Mouse (Mus musculus): ENCODE results near the gene Fam234b. TPM values are rescaled to one million over a fixed set of nuclear protein-coding genes. Genes with fewer than 3 reads are reported as not detected.

Fam234b gene
- polyA plus RNA-seq, 1 experiment: 0.95 TPM

DNA sequence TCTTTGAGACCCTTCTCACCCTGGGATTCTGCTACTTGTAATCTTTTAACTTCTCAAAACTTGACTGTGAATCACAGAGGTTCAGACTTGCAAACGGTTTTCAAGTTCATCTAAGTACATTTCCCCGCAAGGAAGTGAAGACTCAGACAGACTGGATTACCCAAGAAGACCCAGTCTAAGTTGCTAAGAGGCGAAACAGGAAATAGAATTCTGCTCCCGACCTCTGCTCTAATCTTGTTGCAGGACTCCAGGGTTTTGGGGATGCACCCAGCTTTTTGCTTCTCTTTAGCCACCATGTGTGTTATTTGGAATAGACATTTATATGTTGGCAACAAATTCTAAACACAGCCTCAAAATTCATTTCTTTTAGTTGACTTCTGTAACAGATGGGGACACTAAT lies 36.4 kb upstream of the Fam234b start:
- H3K9me3 ChIP-seq (ENCODE audit: control insufficient read depth, low read length): no peaks in the 10 kb centered on the region
- TF ChIP-seq GATA1 (IDR thresholded peaks at IDR 0.05; ENCODE audit: low read length): no peak
- TF ChIP-seq TAL1 (IDR thresholded peaks at IDR 0.05; ENCODE audit: low read length): no peak
- H3K27me3 ChIP-seq (ENCODE audit: control insufficient read depth): no peaks in the 10 kb centered on the region
- H3K36me3 ChIP-seq (ENCODE audit: control insufficient read depth): peaks cover 92% of the 10 kb centered on the region
- peaks cover 70% of the 10 kb centered on the region for H3K4me1 ChIP-seq (ENCODE audit: control insufficient read depth)
- H3K4me3 ChIP-seq (replicated peaks): no peak overlapping the region

DNA sequence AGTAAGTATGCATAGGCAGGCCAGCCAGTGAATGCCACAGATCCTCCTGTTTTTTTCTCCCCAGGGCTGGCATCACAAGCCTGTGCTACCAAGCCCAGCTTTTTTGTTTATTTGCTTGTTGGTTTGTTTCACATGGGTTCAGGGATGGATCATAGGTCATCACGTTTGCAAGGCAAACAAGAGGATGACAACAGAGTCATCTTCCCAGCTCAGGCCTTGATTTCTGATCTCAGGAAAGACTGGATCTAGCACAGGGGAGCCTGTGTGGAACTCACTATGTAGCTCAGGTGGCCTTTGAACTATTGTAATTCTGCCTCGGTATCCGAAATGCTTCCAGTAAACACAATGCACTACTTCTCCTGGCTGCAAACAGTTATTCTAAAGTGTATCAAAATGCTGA lies 35.5 kb upstream of the Fam234b start:
- peaks cover 68% of the 10 kb centered on the region for H3K4me1 ChIP-seq (ENCODE audit: control insufficient read depth)

DNA sequence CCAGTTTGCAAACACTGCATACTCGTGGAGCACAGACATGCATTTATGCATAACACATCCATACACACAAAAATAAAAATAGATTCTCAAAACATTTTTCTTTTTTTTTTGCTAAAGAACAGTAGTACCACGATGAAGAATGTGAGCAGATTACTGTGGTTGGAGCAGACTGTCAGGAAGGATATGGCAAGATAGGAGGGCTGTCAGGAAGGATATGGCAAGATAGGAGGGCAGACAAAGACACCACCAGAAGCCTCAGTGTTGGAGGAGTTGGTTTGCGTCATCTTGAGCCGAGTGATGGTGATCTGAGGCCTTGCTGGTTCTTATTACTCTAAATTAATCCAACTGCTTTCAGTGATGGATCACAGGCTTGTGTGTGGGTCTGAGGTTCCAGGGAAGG lies 34.9 kb upstream of the Fam234b start:
- TF ChIP-seq GATA1 (IDR thresholded peaks at IDR 0.05; ENCODE audit: low read length): no peak
- Histone ChIP-seq H3K4me3 (replicated peaks) (peak overlapping the region; percentile 27), H3K4me1 (ENCODE audit: control insufficient read depth) (peaks cover 65% of the 10 kb centered on the region), H3K36me3 (ENCODE audit: control insufficient read depth) (peaks cover 87% of the 10 kb centered on the region), H3K9me3 (ENCODE audit: control insufficient read depth, low read length) (no peaks in the 10 kb centered on the region), H3K27me3 (ENCODE audit: control insufficient read depth) (no peaks in the 10 kb centered on the region)

More for the DNA sequence above, 35.5 kb upstream of the Fam234b start:
- peaks cover 91% of the 10 kb centered on the region for H3K36me3 ChIP-seq (ENCODE audit: control insufficient read depth)
- no peaks in the 10 kb centered on the region for H3K9me3 ChIP-seq (ENCODE audit: control insufficient read depth, low read length)
- H3K4me3 ChIP-seq (replicated peaks): peak overlapping the region; percentile 27
- TF ChIP-seq GATA1 (IDR thresholded peaks at IDR 0.05; ENCODE audit: low read length): no peak
- no peak for TF ChIP-seq TAL1 (IDR thresholded peaks at IDR 0.05; ENCODE audit: low read length)
- no peaks in the 10 kb centered on the region for H3K27me3 ChIP-seq (ENCODE audit: control insufficient read depth)

DNA sequence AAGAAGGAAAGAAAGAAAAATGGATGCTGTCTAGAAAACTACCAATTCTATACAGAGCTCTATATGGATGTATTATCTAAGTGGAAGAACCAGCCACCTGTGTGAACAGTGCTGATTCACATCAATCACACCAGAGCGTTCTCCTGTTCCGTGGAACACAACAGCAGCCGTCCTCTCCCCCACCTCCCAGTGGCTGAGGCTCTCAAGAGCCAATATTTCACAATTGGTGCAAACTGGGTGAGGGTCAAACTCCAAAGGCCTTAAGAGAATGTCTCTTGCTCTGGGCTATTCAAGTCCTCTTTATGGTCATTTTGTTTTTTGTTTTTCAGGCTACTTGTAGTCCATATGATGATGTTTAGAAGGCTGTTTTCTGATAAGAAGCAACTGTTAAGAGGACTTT lies 32.6 kb upstream of the Fam234b start:
- peaks cover 64% of the 10 kb centered on the region for H3K36me3 ChIP-seq (ENCODE audit: control insufficient read depth)
- peak overlapping the region; percentile 100 for H3K4me3 ChIP-seq (replicated peaks)
- peaks cover 71% of the 10 kb centered on the region for H3K4me1 ChIP-seq (ENCODE audit: control insufficient read depth)
- TF ChIP-seq TAL1 (IDR thresholded peaks at IDR 0.05; ENCODE audit: low read length) (no peak), GATA1 (IDR thresholded peaks at IDR 0.05; ENCODE audit: low read length) (no peak)
- no peaks in the 10 kb centered on the region for H3K9me3 ChIP-seq (ENCODE audit: control insufficient read depth, low read length)
- no peaks in the 10 kb centered on the region for H3K27me3 ChIP-seq (ENCODE audit: control insufficient read depth)

DNA sequence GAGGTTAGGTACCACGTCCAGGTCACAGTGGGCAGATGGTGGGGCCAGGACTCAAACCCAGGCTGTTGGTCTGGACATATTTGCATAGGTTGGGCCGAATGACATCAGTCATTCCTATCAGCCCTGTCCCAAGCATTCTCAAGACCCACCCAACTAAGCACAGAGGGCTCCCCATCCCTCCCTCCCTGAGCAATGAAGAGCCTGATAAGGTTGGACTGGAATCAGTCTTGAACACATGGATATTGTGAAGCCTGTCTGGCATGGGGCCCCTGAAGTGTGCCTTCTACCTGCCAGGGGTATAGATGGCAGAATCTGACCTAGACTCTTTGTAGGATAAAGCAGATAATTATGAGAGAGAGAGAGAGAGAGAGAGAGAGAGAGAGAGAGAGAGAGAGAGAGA lies 32.1 kb upstream of the Fam234b start:
- Histone ChIP-seq H3K4me1 (ENCODE audit: control insufficient read depth) (peaks cover 66% of the 10 kb centered on the region), H3K27me3 (ENCODE audit: control insufficient read depth) (no peaks in the 10 kb centered on the region), H3K4me3 (replicated peaks) (peak overlapping the region; percentile 100), H3K36me3 (ENCODE audit: control insufficient read depth) (peaks cover 59% of the 10 kb centered on the region), H3K9me3 (ENCODE audit: control insufficient read depth, low read length) (no peaks in the 10 kb centered on the region)
- TF ChIP-seq TAL1 (IDR thresholded peaks at IDR 0.05; ENCODE audit: low read length) (peak; percentile 68), GATA1 (IDR thresholded peaks at IDR 0.05; ENCODE audit: low read length) (peak; percentile 82)

DNA sequence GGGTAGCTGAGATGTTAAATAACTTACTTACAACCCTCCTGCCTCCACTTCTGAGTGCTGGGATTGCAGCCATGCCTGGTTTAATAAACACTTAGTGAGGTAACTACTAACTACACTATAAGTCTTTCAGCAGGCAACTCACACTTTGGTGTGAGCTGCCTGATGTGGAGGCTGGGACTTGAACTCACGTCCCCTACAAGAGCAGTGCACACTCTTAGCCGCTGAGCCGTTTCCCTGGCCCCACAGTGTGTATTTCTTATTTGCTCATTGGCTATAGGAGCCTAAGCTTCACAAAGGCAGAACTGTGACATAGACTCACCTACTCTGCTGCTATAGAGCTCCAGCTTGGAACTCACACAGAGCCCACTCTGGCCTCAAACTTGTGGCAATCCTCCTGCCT lies 31.5 kb upstream of the Fam234b start:
- no peak for TF ChIP-seq GATA1 (IDR thresholded peaks at IDR 0.05; ENCODE audit: low read length)
- peaks cover 54% of the 10 kb centered on the region for H3K36me3 ChIP-seq (ENCODE audit: control insufficient read depth)
- no peaks in the 10 kb centered on the region for H3K27me3 ChIP-seq (ENCODE audit: control insufficient read depth)
- peak overlapping the region; percentile 100 for H3K4me3 ChIP-seq (replicated peaks)
- H3K9me3 ChIP-seq (ENCODE audit: control insufficient read depth, low read length): no peaks in the 10 kb centered on the region
- peaks cover 63% of the 10 kb centered on the region for H3K4me1 ChIP-seq (ENCODE audit: control insufficient read depth)

DNA sequence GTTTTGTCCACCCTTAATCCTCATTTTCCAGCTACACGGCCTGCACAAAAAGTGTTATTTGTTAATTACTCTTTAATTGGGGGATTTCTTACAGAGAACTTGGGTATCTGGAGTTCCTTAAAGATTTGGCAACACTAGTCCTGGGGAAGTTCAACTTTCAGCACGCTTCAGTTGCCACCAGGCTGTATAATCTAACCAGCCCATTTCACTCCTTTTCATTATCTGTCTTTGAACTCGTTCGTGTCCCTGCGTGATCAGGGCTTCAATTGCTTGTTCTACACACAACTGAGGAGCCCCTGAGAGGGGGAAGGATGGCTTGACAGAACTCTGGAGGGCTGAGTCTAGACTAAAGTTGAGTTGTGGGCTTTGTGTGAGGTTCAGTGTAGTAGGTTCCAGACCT lies 31.1 kb upstream of the Fam234b start:
- peaks cover 62% of the 10 kb centered on the region for H3K4me1 ChIP-seq (ENCODE audit: control insufficient read depth)
- H3K27me3 ChIP-seq (ENCODE audit: control insufficient read depth): no peaks in the 10 kb centered on the region
- peak overlapping the region; percentile 100 for H3K4me3 ChIP-seq (replicated peaks)
- peaks cover 50% of the 10 kb centered on the region for H3K36me3 ChIP-seq (ENCODE audit: control insufficient read depth)
- no peaks in the 10 kb centered on the region for H3K9me3 ChIP-seq (ENCODE audit: control insufficient read depth, low read length)
- TF ChIP-seq TAL1 (IDR thresholded peaks at IDR 0.05; ENCODE audit: low read length) (no peak), GATA1 (IDR thresholded peaks at IDR 0.05; ENCODE audit: low read length) (no peak)

DNA sequence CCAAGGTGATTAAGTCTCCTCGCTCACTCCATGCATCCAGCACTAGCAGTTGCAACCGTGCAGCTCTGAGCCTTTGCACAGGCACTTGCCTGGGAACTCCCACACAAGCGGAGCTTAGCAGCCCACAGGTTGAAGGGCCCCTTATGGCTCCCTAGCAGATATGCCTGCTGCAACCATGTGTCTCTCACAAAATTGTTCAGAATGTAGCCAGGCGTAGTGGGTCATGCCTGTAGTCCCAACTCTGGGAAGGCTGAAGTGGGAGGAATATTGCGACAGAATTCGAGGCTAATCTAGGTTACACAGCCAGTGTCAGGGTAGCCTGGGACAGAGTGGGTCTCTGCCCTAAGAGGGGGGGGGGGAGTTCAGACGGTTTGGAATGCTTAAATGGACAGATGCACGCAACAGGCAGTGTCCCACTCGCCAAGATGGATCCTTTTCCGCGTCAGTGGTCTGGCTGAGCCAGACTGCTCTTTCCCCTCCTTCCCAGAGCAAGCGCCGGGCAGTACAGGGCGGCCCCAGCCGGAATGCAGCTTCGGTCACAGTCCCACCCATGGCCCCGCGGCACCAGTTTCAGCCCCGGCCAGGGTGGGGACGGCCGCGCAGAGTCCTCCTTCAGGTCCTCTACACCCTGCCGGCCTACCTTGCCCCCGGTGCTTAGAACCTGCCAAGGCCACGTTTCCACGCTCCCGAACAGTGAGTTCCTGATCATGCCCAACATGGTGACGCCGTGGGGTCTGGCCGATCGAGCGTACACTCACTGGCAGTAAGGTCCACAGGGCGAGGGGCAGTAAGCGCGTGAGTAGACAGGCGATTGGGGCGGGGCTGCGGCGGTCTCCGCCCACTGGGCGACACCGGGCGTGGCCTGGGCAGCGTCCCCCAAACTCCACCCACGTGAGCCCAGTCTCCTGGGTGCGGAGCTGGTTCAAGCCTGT lies 30.1 kb upstream of the Fam234b start:
- peaks cover 55% of the 10 kb centered on the region for H3K4me1 ChIP-seq (ENCODE audit: control insufficient read depth)
- no peaks in the 10 kb centered on the region for H3K9me3 ChIP-seq (ENCODE audit: control insufficient read depth, low read length)
- no peaks in the 10 kb centered on the region for H3K27me3 ChIP-seq (ENCODE audit: control insufficient read depth)
- TF ChIP-seq TAL1 (IDR thresholded peaks at IDR 0.05; ENCODE audit: low read length) (no peak), GATA1 (IDR thresholded peaks at IDR 0.05; ENCODE audit: low read length) (no peak)
- H3K36me3 ChIP-seq (ENCODE audit: control insufficient read depth): peaks cover 42% of the 10 kb centered on the region
- H3K4me3 ChIP-seq (replicated peaks): peak overlapping the region; percentile 100

DNA sequence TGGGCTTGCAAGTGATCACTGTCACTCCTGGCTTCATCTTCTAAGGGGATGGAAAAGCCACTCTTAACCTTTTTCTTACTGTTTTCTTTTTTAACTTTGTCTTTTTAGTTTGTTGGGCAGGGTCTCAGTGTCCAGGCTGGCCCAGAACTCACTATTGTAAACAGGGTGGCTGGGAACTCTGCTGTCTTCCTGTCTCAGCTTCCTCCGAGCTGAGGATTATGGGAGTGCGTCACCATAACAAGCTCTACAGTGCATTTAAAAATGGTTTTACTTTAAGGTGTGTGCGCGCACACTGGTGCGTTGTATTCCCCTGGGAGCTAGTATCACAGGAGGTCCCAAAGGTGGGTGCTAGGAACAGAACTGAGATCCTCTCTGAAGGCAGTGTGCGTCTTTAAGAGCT lies 29.3 kb upstream of the Fam234b start:
- peaks cover 50% of the 10 kb centered on the region for H3K4me1 ChIP-seq (ENCODE audit: control insufficient read depth)

More for the DNA sequence above, 29.3 kb upstream of the Fam234b start:
- Histone ChIP-seq H3K4me3 (replicated peaks) (peak overlapping the region; percentile 100), H3K27me3 (ENCODE audit: control insufficient read depth) (no peaks in the 10 kb centered on the region), H3K9me3 (ENCODE audit: control insufficient read depth, low read length) (peaks cover 3% of the 10 kb centered on the region), H3K36me3 (ENCODE audit: control insufficient read depth) (peaks cover 36% of the 10 kb centered on the region)
- TF ChIP-seq GATA1 (IDR thresholded peaks at IDR 0.05; ENCODE audit: low read length) (no peak), TAL1 (IDR thresholded peaks at IDR 0.05; ENCODE audit: low read length) (no peak)
